ENCODE assay signal across 12 mouse cellular contexts in the genomic region with DNA sequence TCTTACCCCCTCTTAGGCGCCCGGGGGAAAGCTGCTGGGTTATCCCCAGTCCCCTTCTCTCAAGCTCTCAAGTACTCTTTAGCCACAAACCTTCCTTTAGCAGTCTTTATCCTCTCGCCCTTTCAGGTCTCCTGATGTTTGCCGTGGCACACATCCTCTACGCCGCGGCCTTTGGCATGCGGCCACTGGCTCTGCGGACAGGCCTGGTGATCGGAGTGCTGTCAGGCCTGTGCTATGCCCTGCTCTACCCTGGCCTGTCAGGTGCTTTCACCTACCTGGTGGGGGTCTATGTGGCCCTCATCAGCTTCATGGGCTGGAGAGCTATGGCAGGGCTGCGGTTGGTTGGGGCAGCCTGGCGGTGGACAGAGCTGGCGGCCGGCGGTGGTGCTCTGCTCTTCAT. TPM values are rescaled to one million over a fixed set of nuclear protein-coding genes. Genes with fewer than 3 reads are reported as not detected.
DNase-seq lines count a peak whose midpoint lies in the region; ATAC-seq lines count a peak whose summit lies in the region.
"Had no signal": no experiment of that assay in that cellular context is flagged by ENCODE, and none has a peak within 500 bp of the region (broad histone marks: within the 10 kb centered on the region; RNA-seq: fewer than 3 reads in every experiment).

No protein-coding gene starts in this region.

- H3K4me3 ChIP-seq in midbrain, embryonic 14.5 days (replicated peaks; ENCODE audit: low read depth, low read length): no peak overlapping the region
- H3K4me3 ChIP-seq: stomach, embryonic 15.5 days had no signal

- peak; percentile 38 for DNase-seq in cerebellum, adult 11-12 months
- DNase-seq in cerebellum, postnatal 4 days (ENCODE audit: low spot score in 2 of 2): no peak
- DNase-seq in kidney, adult 18-20 months: peak; percentile 48
- DNase-seq in kidney, adult 9 months: no peak
- DNase-seq in testis, postnatal 10 days (ENCODE audit: low spot score): peak; percentile 66
- DNase-seq in testis, postnatal 14 days (ENCODE audit: low spot score): no peak
- DNase-seq in thymus, adult 18-20 months: no peak
- DNase-seq in midbrain, embryonic 14.5 days: no peak
- DNase-seq: embryo, embryonic 11 days had no signal

- no peak overlapping the region for H3K4me2 ChIP-seq in midbrain, embryonic 14.5 days (ENCODE audit: low read length)
- H3K4me2 ChIP-seq: midbrain, embryonic 11.5 days had no signal

- H3K9ac ChIP-seq in midbrain, embryonic 14.5 days (replicated peaks; ENCODE audit: low read length): no peak overlapping the region
- H3K9ac ChIP-seq: stomach, embryonic 15.5 days had no signal

- peaks cover 11% of the 10 kb centered on the region; the same call in 1 of the 2 replicates for H3K36me3 ChIP-seq in midbrain, embryonic 14.5 days (ENCODE audit: control insufficient read depth, insufficient read depth, low read length)
- H3K36me3 ChIP-seq: stomach, embryonic 15.5 days had no signal

- no peaks in the 10 kb centered on the region for H3K27me3 ChIP-seq in midbrain, embryonic 14.5 days (ENCODE audit: control insufficient read depth, insufficient read depth, low read length)
- H3K27me3 ChIP-seq: stomach, embryonic 15.5 days had no signal

- no peak overlapping the region for H3K27ac ChIP-seq in midbrain, embryonic 14.5 days (replicated peaks; ENCODE audit: low read depth, low read length)

- no peaks in the 10 kb centered on the region for H3K9me3 ChIP-seq in midbrain, embryonic 14.5 days (ENCODE audit: control insufficient read depth, low read length)
- H3K9me3 ChIP-seq: stomach, embryonic 15.5 days had no signal

- peaks cover 15% of the 10 kb centered on the region for H3K4me1 ChIP-seq in midbrain, embryonic 14.5 days (ENCODE audit: control insufficient read depth, insufficient read depth, low read length)

- WGBS in midbrain, embryonic 14.5 days: 95% methylated on average over 15 of the region's 15 CpGs

- no peak for ATAC-seq in midbrain, embryonic 14.5 days (ENCODE audit: low FRiP score, low TSS enrichment)
- ATAC-seq: forebrain, embryonic 16.5 days had no signal

RNA-seq across cellular contexts. Expression of gene Tmem86a, which starts 2.9 kb away (rescaled TPM):
- 18.5 and 19.7 TPM in 2 replicates for polyA plus RNA-seq in midbrain, embryonic 14.5 days (2014; fragmentation: Nextera tagmentation; extraction: Ambion mirVana)

RNA-seq across cellular contexts. Expression of gene Spty2d1, which starts 45.1 kb away (rescaled TPM):
- 5.8 and 8.9 TPM in 2 replicates for polyA plus RNA-seq in midbrain, embryonic 14.5 days (2014; fragmentation: Nextera tagmentation; extraction: Ambion mirVana)

Comparison
In these comparisons a context has a peak if more than half of its experiments do, and no peak if none do; other contexts are left out.
1. DNase-seq: peak in cerebellum, adult 11-12 months (single experiment), kidney, adult 18-20 months (single experiment) and testis, postnatal 10 days (single experiment); none in cerebellum, postnatal 4 days (0 of 2), kidney, adult 9 months (single experiment), testis, postnatal 14 days (single experiment), thymus, adult 18-20 months (0 of 2) and midbrain, embryonic 14.5 days (single experiment).